ENCODE assay signal across 7 mouse cellular contexts in genomic region chr2:27886608-27887460, GRCm38 (mm10). TPM values are rescaled to one million over a fixed set of nuclear protein-coding genes. Genes with fewer than 3 reads are reported as not detected.
DNase-seq lines count a peak whose midpoint lies in the region; ATAC-seq and TF ChIP-seq lines count a peak whose summit lies in the region.

No protein-coding gene starts in this region.

- H3K27ac ChIP-seq in ES-E14 (ENCODE audit: insufficient read depth, low read depth, low read length, poor library complexity, severe bottlenecking): no peak overlapping the region
- no peak overlapping the region for H3K27ac ChIP-seq in forebrain, embryonic 16.5 days (ENCODE audit: low read length)
- H3K27ac ChIP-seq in hindbrain, embryonic 14.5 days: peak overlapping the region; percentile 38; the same call in 1 of the 2 replicates
- H3K27ac ChIP-seq in liver, adult 2 months (replicated peaks; ENCODE audit: insufficient read depth, low read depth, low read length): peak overlapping the region; percentile 10
- H3K27ac ChIP-seq in midbrain, postnatal 0 days (ENCODE audit: low read depth, low read length): no peak overlapping the region

- no peaks in the 10 kb centered on the region for H3K9me3 ChIP-seq in ES-E14 (ENCODE audit: control insufficient read depth, insufficient read depth, low read depth, low read length)
- no peaks in the 10 kb centered on the region for H3K9me3 ChIP-seq in forebrain, embryonic 16.5 days (ENCODE audit: control insufficient read depth, low read length)
- no peaks in the 10 kb centered on the region for H3K9me3 ChIP-seq in hindbrain, embryonic 14.5 days (ENCODE audit: control insufficient read depth, low read length)
- H3K9me3 ChIP-seq in midbrain, postnatal 0 days (ENCODE audit: low read length): no peaks in the 10 kb centered on the region

- H3K79me2 ChIP-seq in liver, adult 2 months (ENCODE audit: control insufficient read depth, insufficient read depth, low read length): no peaks in the 10 kb centered on the region

- H3K4me1 ChIP-seq in ES-E14 (ENCODE audit: control insufficient read depth in 2 of 2, insufficient read depth in 2 of 2, low read length in 2 of 2, poor library complexity in 1 of 2): peaks cover 0 to 3% of the 10 kb centered on the region in 2 experiments; a peak in 2 of 4 replicates
- H3K4me1 ChIP-seq in forebrain, embryonic 16.5 days (replicated peaks; ENCODE audit: control insufficient read depth, insufficient read depth, low read length): peaks cover 20% of the 10 kb centered on the region
- H3K4me1 ChIP-seq in hindbrain, embryonic 14.5 days (replicated peaks; ENCODE audit: control insufficient read depth, insufficient read depth, low read length): peaks cover 15% of the 10 kb centered on the region; the same call in 1 of the 2 replicates
- H3K4me1 ChIP-seq in liver, adult 2 months (ENCODE audit: control insufficient read depth, insufficient read depth, low read length): no peaks in the 10 kb centered on the region; the same call in 1 of the 2 replicates
- 0 out of 2 replicates have a peak, but pooled peaks cover 2% of the 10 kb centered on the region for H3K4me1 ChIP-seq in midbrain, postnatal 0 days (ENCODE audit: insufficient read depth, low read length)

- H3K36me3 ChIP-seq in ES-E14 (ENCODE audit: control insufficient read depth, insufficient read depth, low read length, poor library complexity, severe bottlenecking): no peaks in the 10 kb centered on the region
- H3K36me3 ChIP-seq in forebrain, embryonic 16.5 days (ENCODE audit: control insufficient read depth, insufficient read depth): no peaks in the 10 kb centered on the region
- no peaks in the 10 kb centered on the region for H3K36me3 ChIP-seq in hindbrain, embryonic 14.5 days (replicated peaks; ENCODE audit: control insufficient read depth, insufficient read depth)
- H3K36me3 ChIP-seq in liver, adult 2 months (ENCODE audit: control insufficient read depth, insufficient read depth, low read length): no peaks in the 10 kb centered on the region
- H3K36me3 ChIP-seq in midbrain, postnatal 0 days (ENCODE audit: insufficient read depth, low read length): no peaks in the 10 kb centered on the region

- H3K9ac ChIP-seq in ES-E14 (ENCODE audit: insufficient read depth, low read depth, low read length, poor library complexity, severe bottlenecking): peak overlapping the region; percentile 77
- peak overlapping the region; percentile 54 for H3K9ac ChIP-seq in forebrain, embryonic 16.5 days (replicated peaks; ENCODE audit: low read depth, low read length)
- H3K9ac ChIP-seq in hindbrain, embryonic 14.5 days: peak overlapping the region; percentile 59
- peak overlapping the region; percentile 75 for H3K9ac ChIP-seq in liver, adult 2 months (ENCODE audit: low read depth, low read length)
- H3K9ac ChIP-seq in midbrain, postnatal 0 days (replicated peaks; ENCODE audit: low read length, poor library complexity, severe bottlenecking): peak overlapping the region; percentile 54

- DNase-seq in ES-E14 (ENCODE audit: low read depth, low spot score): peak; percentile 37
- peak; percentile 37 to 41 for DNase-seq in adrenal gland, adult 18-20 months (ENCODE audit: low spot score in 2 of 2)
- DNase-seq in hindbrain, embryonic 14.5 days (ENCODE audit: low spot score): peak; percentile 51
- no peak for DNase-seq in liver, adult 2 months (ENCODE audit: extremely low read depth, low read depth, low spot score)
- DNase-seq in midbrain, postnatal 0 days (ENCODE audit: low spot score): peak; percentile 46
- DNase-seq in urinary bladder, postnatal 14 days (ENCODE audit: low spot score): peak; percentile 62

- TF ChIP-seq CTCF in liver, adult 2 months (IDR thresholded peaks at IDR 0.05; ENCODE audit: low read depth, low read length): 0 out of 2 replicates have a peak, but pooled peaks have one; percentile 23
- TF ChIP-seq CTCF in midbrain, postnatal 0 days (IDR thresholded peaks at IDR 0.05): peak; percentile 66

- ATAC-seq in forebrain, embryonic 16.5 days: no peak; the same call in none of the 2 replicates
- ATAC-seq in hindbrain, embryonic 14.5 days (ENCODE audit: low FRiP score): peak; percentile 36; the same call in 1 of the 2 replicates
- ATAC-seq in midbrain, postnatal 0 days (ENCODE audit: low FRiP score): 0 out of 2 replicates have a peak, but pooled peaks have one; percentile 21

- in situ Hi-C loops in ES-E14 (cut with MboI; ENCODE audit: low sequenced_read_pairs in 2 of 2, unreplicated experiment in 2 of 2): no loop called here

- peak overlapping the region; percentile 71 to 88 for H3K4me3 ChIP-seq in ES-E14 (ENCODE audit: insufficient read depth in 1 of 2, low read depth in 1 of 2, low read length in 2 of 2, poor library complexity in 1 of 2, severe bottlenecking in 1 of 2)
- peak overlapping the region; percentile 58 for H3K4me3 ChIP-seq in forebrain, embryonic 16.5 days (replicated peaks; ENCODE audit: low read length)
- peak overlapping the region; percentile 55 for H3K4me3 ChIP-seq in hindbrain, embryonic 14.5 days (replicated peaks; ENCODE audit: low read length)
- H3K4me3 ChIP-seq in liver, adult 2 months (ENCODE audit: insufficient read depth, low read depth, low read length): peak overlapping the region; percentile 68
- H3K4me3 ChIP-seq in midbrain, postnatal 0 days (ENCODE audit: low read depth, low read length): peak overlapping the region; percentile 47

- H3K4me2 ChIP-seq in forebrain, embryonic 16.5 days (ENCODE audit: low read length): peak overlapping the region; percentile 86
- H3K4me2 ChIP-seq in hindbrain, embryonic 14.5 days (replicated peaks): peak overlapping the region; percentile 98
- H3K4me2 ChIP-seq in midbrain, postnatal 0 days (ENCODE audit: low read depth, low read length, poor library complexity, severe bottlenecking): peak overlapping the region; percentile 94

- under 1% methylated on average over 67 of the region's 67 CpGs for WGBS in forebrain, embryonic 16.5 days
- 0% methylated on average over 57 of the region's 67 CpGs for WGBS in hindbrain, embryonic 14.5 days
- whole genome bisulfite sequencing in liver, adult 2 months: 2% methylated on average over 67 of the region's 67 CpGs
- under 1% methylated on average over 64 of the region's 67 CpGs for WGBS in midbrain, postnatal 0 days

- no peak for TF ChIP-seq POLR2A in liver, adult 2 months (IDR thresholded peaks at IDR 0.05; ENCODE audit: extremely low read depth, insufficient read depth, low read length)

- 0 out of 2 replicates have a peak, but pooled peaks cover 5% of the 10 kb centered on the region for H3K27me3 ChIP-seq in forebrain, embryonic 16.5 days (replicated peaks; ENCODE audit: control insufficient read depth, insufficient read depth, low read length)
- H3K27me3 ChIP-seq in hindbrain, embryonic 14.5 days (ENCODE audit: control insufficient read depth, insufficient read depth, low read length): peaks cover 18% of the 10 kb centered on the region
- H3K27me3 ChIP-seq in liver, adult 2 months (ENCODE audit: control insufficient read depth, insufficient read depth, low read length): 0 out of 2 replicates have a peak, but pooled peaks cover 4% of the 10 kb centered on the region
- H3K27me3 ChIP-seq in midbrain, postnatal 0 days (ENCODE audit: insufficient read depth, low read length): peaks cover 9% of the 10 kb centered on the region; the same call in 1 of the 2 replicates

TF ChIP-seq in ES-E14, 5 proteins besides CTCF, POLR2A, EP300 and RAD21:
- TF ChIP-seq ZNF384 (IDR thresholded peaks at IDR 0.05; ENCODE audit: low read depth, low read length) (no peak), HCFC1 (IDR thresholded peaks at IDR 0.05; ENCODE audit: borderline replicate concordance, insufficient read depth, low read length) (0 out of 2 replicates have a peak, but pooled peaks have one; percentile 10)

RNA-seq across cellular contexts. Expression of gene Col5a1, which starts 0.6 kb away (rescaled TPM):
- total RNA-seq in ES-E14 (2012; rRNA removed): 27.3 and 42.3 TPM in 2 replicates
- 10 to 100 TPM; 23.8 to 35.6 TPM for total RNA-seq in adrenal gland, adult 18-20 months (2021)
- polyA plus RNA-seq in forebrain, embryonic 16.5 days (2015; fragmentation: Nextera tagmentation; extraction: Ambion mirVana): 4.8 and 8.7 TPM in 2 replicates
- 12.2 and 14.7 TPM in 2 replicates for polyA plus RNA-seq in hindbrain, embryonic 14.5 days (2014; fragmentation: Nextera tagmentation; extraction: Ambion mirVana)
- total RNA-seq in liver, adult 2 months (2014; rRNA removed): 2.0 and 3.0 TPM in 2 replicates
- 2.0 and 2.1 TPM in 2 replicates for polyA plus RNA-seq in liver, adult 2 months (2012; rRNA removed)
- total RNA-seq in midbrain, postnatal 0 days (2014; rRNA removed): 16.9 and 23.4 TPM in 2 replicates
- polyA plus RNA-seq in midbrain, postnatal 0 days (2015; fragmentation: Nextera tagmentation; extraction: Ambion mirVana): 5.4 and 5.6 TPM in 2 replicates

Comparison
In these comparisons a context has a peak if more than half of its experiments do, and no peak if none do; other contexts are left out.
1. H3K27ac ChIP-seq: peak in hindbrain, embryonic 14.5 days (single experiment) and liver, adult 2 months (single experiment); none in ES-E14 (single experiment), forebrain, embryonic 16.5 days (single experiment) and midbrain, postnatal 0 days (single experiment).
2. Peak in every context shown above with its lines, with median percentiles within 50 percentile points of each other: H3K4me3 ChIP-seq, H3K9ac ChIP-seq and H3K4me2 ChIP-seq.